Mouse (Mus musculus) fibroblast of lung, adult 2 months (primary cell): ENCODE results near the gene Map1lc3b.

Experiments
- DNase-seq: peaks from one replicate; pipeline ENCODE4 v3.0.0-alpha.2; 2011; ENCODE audit warnings: low read depth

Map1lc3b gene

GRCm38 (mm10) chr8:121607661-121608060 is 17.5 kb downstream of the Map1lc3b start:
- no peak for DNase-seq

DNA sequence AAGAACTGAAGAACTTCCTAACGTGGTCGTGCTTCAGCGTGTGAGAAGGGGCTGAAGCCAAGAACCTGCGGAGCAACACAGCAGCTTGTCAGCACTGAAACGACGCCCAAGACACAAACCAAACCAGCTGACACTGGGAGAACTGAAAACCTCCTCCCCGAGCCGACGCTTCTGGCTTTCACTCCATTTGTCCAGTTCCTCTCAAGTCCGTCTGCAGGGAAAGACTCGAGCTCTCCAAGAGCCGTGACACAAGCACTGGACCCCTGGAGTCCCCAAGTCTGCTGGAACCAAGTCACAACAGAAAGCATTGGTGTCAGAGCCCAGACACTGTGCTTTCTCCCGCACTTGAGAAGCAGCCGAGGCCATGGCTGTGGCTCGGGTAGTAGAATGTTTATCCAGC is 19.1 kb downstream of the Map1lc3b start:
- no peak for DNase-seq

DNA sequence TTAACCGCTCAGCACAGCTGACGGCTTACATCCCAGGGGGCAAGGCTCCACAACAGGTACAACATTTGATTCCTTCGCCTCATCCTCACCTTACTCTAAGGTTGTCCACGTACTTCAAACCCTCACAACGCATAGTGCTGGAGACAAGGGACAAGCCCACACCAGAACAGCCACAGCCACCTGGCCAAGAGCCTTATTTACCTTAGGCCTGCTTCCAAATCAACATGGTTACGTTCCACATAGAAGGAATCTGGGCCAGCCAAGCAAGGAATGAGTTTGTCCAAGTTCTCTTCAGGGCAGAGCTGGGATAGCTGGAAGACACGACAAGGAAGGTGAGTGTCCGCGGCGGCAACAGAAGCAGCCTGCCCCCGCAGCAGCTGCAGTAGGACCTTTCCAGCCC is 19.8 kb downstream of the Map1lc3b start:
- no peak for DNase-seq

DNA sequence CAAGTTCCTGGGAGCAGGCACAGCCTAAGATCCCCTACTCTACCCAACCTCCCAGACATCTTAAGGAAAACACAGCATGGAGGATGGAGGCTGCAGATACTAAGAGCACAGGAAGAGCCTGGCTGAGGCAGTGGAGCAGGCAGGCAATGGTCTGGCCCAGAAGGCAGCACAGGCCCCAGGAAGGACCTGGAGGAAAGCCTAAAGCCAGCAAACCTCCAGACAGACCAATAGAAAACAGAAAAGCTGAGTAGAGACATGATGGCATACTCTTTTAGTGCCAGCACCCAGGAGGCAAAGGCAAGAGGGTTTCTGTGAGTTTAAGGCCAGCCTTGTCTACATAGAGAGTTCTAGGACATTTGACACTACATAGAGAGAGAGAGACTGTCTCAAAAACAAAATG is 23.3 kb downstream of the Map1lc3b start:
- no peak for DNase-seq

- DNase-seq: peak; percentile 94
Measured at GRCm38 (mm10) chr8:121619401-121619995, 29.3 kb downstream of the Map1lc3b start.

DNA sequence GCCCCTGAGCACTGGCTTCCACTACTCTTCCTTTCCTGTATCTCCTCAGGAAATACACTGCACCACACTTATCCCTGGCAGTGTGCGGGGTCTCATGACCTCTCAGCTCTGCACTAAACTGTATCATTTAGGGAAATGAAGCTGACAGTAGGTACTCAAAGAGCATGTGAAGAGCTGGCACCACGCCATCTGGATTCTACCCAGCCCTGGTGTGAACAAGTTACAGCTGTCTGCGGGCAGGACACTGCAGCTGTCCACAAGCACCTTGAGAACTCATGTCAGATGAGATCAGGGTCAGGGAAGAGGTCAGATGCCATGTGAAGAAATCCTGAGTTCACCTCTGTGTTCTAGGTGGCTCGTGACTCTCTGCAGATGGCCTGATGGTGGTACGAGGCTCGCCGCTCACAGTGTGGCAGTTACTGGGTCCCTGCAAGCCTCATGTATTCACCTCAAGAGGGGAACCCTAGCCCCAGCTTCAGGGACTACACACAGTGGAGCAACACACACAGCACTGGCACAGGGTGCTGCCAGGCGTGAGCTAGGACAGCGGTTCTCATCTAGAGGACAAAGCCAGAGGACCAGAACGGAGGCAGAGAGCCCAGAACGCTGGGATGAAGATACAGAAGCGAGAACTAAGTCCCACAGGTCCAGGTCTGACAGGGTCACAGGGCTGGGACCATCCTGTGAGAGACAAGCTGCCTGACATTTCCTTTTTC is 30.8 kb downstream of the Map1lc3b start:
- DNase-seq: no peak

DNA sequence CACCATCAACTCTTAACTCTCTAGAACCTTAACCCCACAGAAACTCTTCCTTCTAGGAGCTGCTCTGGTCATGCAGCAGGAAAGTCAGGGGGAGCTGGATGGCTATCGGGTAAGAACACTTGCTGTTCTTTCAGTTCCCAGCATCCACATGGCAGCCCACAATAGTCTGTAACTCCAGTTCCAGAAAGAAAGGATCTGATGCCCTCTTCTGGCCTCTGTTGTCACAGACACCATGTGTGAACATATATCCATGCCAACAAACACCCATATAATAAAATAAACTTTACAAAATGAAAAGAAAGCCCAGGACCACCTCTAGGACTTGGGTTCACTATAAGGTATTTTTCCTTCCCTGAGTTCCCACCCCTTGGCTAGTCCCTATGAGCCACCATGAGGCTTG is 31.7 kb downstream of the Map1lc3b start:
- no peak for DNase-seq

DNA sequence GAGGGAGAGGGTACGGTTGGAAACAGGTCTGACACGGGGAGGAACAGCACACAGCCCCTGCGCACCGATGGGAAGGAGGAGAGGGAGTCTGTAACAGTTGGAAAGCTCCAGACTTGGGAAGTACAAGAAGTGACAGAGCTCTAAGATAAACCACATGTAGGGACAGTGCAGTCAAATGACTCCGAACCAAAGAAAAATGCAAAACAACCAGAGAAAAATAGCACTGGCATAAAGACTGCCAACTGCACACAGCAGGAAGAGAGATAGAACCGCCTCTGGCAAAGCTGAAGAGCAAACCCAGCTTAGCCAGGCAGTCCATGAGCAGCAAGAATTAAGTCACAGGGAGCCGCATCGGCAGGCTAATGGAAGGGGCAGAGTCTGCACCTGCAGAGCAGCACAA is 32.9 kb downstream of the Map1lc3b start:
- DNase-seq: no peak

- DNase-seq: no peak
Measured at GRCm38 (mm10) chr8:121628681-121629080, 38.5 kb downstream of the Map1lc3b start.

- DNase-seq: peak; percentile 97
Measured at GRCm38 (mm10) chr8:121631645-121632071, 41.5 kb downstream of the Map1lc3b start.

- DNase-seq: no peak
Measured at GRCm38 (mm10) chr8:121632401-121632800, 42.2 kb downstream of the Map1lc3b start.

- DNase-seq: no peak
Measured at GRCm38 (mm10) chr8:121635534-121635933, 45.4 kb downstream of the Map1lc3b start.

DNA sequence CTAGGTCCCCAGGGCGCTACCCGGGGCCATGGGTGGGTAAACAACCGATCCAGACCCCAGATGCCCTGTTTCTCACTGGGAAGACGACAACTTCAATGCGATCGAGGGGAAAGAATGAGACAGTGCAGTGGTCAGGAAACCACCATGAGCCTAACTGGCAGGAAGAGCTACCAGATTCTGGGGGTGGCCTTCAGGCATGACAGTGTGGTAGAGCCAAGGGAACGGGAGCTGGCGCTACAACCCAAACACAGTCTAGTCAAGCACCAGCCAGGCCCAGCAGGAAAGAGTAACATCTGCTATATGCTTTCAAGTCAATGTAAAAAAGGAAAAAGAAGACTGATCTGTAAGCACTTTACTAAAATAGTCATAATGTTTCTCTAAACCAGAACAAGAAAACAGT is 46.0 kb downstream of the Map1lc3b start:
- no peak for DNase-seq

GRCm38 (mm10) chr8:121642804-121643203 is 52.6 kb downstream of the Map1lc3b start:
- no peak for DNase-seq

- no peak for DNase-seq
Measured at GRCm38 (mm10) chr8:121643384-121643783, 53.2 kb downstream of the Map1lc3b start.

- DNase-seq: no peak
Measured at GRCm38 (mm10) chr8:121647511-121648215, 57.5 kb downstream of the Map1lc3b start.
